Mouse (Mus musculus): Measurements from ENCODE around the gene Sulf2. TPM values are rescaled to one million over a fixed set of nuclear protein-coding genes. Genes with fewer than 3 reads are reported as not detected.

Gene Sulf2
- total and polyA plus RNA-seq, 3 experiments = not detected

DNA sequence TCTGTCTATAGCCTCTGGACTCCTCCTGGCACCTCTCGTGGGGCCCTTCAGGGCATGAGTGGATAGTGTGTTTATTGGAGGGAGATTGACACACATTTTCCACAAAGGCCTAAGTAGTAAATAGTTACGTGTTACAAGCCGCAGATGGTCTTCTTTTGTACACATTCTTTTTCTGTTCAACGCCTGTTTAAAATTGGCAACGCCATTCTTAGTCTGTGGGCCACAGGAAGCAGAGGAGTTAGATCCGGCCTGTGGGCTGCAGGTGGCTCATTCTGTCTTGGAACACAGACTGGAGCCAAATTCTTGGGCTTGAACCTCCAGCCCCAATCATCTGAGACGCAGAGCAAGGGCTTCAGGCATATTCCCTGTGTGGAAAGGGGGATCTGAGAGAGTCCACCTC, 9.9 kb upstream of the Sulf2 start:
- no peaks in the 10 kb centered on the region for H3K79me2 ChIP-seq (ENCODE audit: control insufficient read depth, insufficient read depth, low read length, poor library complexity)
- H3K27ac ChIP-seq (ENCODE audit: control insufficient read depth, low read depth, low read length) = no peak overlapping the region
- H3K4me1 ChIP-seq (ENCODE audit: control insufficient read depth in 1 of 2, insufficient read depth in 2 of 2, low read length in 2 of 2) = no peaks in the 10 kb centered on the region
- H3K4me3 ChIP-seq (ENCODE audit: control insufficient read depth in 1 of 2, insufficient read depth in 1 of 2, low read depth in 2 of 2, low read length in 2 of 2) = no peak overlapping the region
- no peak overlapping the region for H3K9ac ChIP-seq (ENCODE audit: control insufficient read depth, low read depth, low read length, poor library complexity, severe bottlenecking)
- no peak for DNase-seq (ENCODE audit: low read depth, low spot score)
- H3K9me3 ChIP-seq (replicated peaks; ENCODE audit: insufficient read depth, low read length) = no peaks in the 10 kb centered on the region
- no peaks in the 10 kb centered on the region for H3K27me3 ChIP-seq (ENCODE audit: control insufficient read depth in 1 of 2, insufficient read depth in 2 of 2, low read length in 2 of 2)
- no peaks in the 10 kb centered on the region for H3K36me3 ChIP-seq (ENCODE audit: control insufficient read depth in 1 of 2, insufficient read depth in 2 of 2, low read length in 2 of 2)
- TF ChIP-seq GATA1 (IDR thresholded peaks at IDR 0.05; ENCODE audit: low read depth, low read length) (no peak), SIN3A (IDR thresholded peaks at IDR 0.05; ENCODE audit: low read length) (no peak), ETS1 (IDR thresholded peaks at IDR 0.05; ENCODE audit: low read depth, low read length) (no peak), MXI1 (IDR thresholded peaks at IDR 0.05; ENCODE audit: low read depth, low read length) (no peak)

DNA sequence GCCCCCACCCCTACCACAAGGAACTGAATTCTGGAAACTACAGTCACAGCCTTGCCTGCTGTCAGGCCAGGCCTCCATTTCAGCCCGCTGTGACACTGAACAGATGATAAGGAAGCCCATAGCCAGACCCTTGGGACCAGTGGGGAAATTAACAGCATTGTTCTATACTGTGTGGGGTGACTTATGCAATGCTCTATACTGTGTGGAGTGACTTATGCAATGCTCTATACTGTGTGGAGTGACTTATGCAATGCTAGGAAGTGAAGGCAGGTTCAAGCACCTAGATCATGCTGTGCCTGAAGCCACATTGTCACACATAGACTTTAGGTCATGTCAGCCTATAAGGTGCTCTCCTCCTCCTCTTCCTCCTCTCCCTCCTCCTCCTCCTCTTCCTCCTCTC, 9.1 kb upstream of the Sulf2 start:
- H3K4me3 ChIP-seq (ENCODE audit: control insufficient read depth in 1 of 2, insufficient read depth in 1 of 2, low read depth in 2 of 2, low read length in 2 of 2) = no peak overlapping the region
- no peaks in the 10 kb centered on the region for H3K9me3 ChIP-seq (replicated peaks; ENCODE audit: insufficient read depth, low read length)
- no peak overlapping the region for H3K27ac ChIP-seq (ENCODE audit: control insufficient read depth, low read depth, low read length)
- H3K36me3 ChIP-seq (ENCODE audit: control insufficient read depth in 1 of 2, insufficient read depth in 2 of 2, low read length in 2 of 2) = no peaks in the 10 kb centered on the region
- no peak overlapping the region for H3K9ac ChIP-seq (ENCODE audit: control insufficient read depth, low read depth, low read length, poor library complexity, severe bottlenecking)
- no peak for TF ChIP-seq E2F4 (IDR thresholded peaks at IDR 0.05; ENCODE audit: borderline replicate concordance, low read depth, low read length)
- no peak for TF ChIP-seq POLR2A (IDR thresholded peaks at IDR 0.05; ENCODE audit: control insufficient read depth in 1 of 2, insufficient read depth in 1 of 2, low read depth in 1 of 2, low read length in 2 of 2, poor library complexity in 1 of 2)
- no peak for TF ChIP-seq USF1 (IDR thresholded peaks at IDR 0.05; ENCODE audit: low read depth, low read length)
- TF ChIP-seq RAD21 (IDR thresholded peaks at IDR 0.05; ENCODE audit: low read depth, low read length) = no peak
- TF ChIP-seq CHD2 (IDR thresholded peaks at IDR 0.05; ENCODE audit: low read length) = no peak
- no peak for TF ChIP-seq JUND (IDR thresholded peaks at IDR 0.05; ENCODE audit: low read depth, low read length)
- TF ChIP-seq MXI1 (IDR thresholded peaks at IDR 0.05; ENCODE audit: low read depth, low read length) = no peak
- no peak for TF ChIP-seq HCFC1 (IDR thresholded peaks at IDR 0.05; ENCODE audit: low read depth, low read length)
- no peak for TF ChIP-seq ETS1 (IDR thresholded peaks at IDR 0.05; ENCODE audit: low read depth, low read length)
- TF ChIP-seq TCF12 (IDR thresholded peaks at IDR 0.05; ENCODE audit: low read depth, low read length) = no peak
- TF ChIP-seq MYB (IDR thresholded peaks at IDR 0.05; ENCODE audit: low read depth, low read length) = no peak
- H3K4me1 ChIP-seq (ENCODE audit: control insufficient read depth in 1 of 2, insufficient read depth in 2 of 2, low read length in 2 of 2) = no peaks in the 10 kb centered on the region
- no peaks in the 10 kb centered on the region for H3K79me2 ChIP-seq (ENCODE audit: control insufficient read depth, insufficient read depth, low read length, poor library complexity)
- no peaks in the 10 kb centered on the region for H3K27me3 ChIP-seq (ENCODE audit: control insufficient read depth in 1 of 2, insufficient read depth in 2 of 2, low read length in 2 of 2)
- no peak for DNase-seq (ENCODE audit: low read depth, low spot score)

DNA sequence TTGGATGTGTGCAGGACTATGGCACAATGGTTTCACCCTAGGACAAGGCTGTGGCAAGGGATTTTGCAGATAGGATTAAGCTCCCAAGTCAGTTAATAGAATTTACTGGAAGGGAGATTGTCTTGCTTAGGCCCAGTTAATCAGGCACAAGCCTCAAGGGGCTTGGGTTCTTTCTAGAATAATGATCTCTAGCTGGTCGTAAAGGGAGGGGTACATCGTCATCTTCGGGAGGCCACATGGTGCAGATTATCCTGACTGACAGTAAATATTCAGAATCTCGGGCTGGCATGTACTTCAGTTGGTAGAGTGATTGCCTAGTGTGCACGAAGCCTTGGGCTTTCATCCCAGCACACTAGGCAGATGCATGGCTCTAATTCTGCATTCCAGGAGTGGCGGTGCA, 8.5 kb upstream of the Sulf2 start:
- H3K79me2 ChIP-seq (ENCODE audit: control insufficient read depth, insufficient read depth, low read length, poor library complexity) = no peaks in the 10 kb centered on the region
- no peak overlapping the region for H3K4me3 ChIP-seq (ENCODE audit: control insufficient read depth in 1 of 2, insufficient read depth in 1 of 2, low read depth in 2 of 2, low read length in 2 of 2)
- H3K27ac ChIP-seq (ENCODE audit: control insufficient read depth, low read depth, low read length) = no peak overlapping the region
- no peak for DNase-seq (ENCODE audit: low read depth, low spot score)
- H3K36me3 ChIP-seq (ENCODE audit: control insufficient read depth in 1 of 2, insufficient read depth in 2 of 2, low read length in 2 of 2) = no peaks in the 10 kb centered on the region
- no peaks in the 10 kb centered on the region for H3K27me3 ChIP-seq (ENCODE audit: control insufficient read depth in 1 of 2, insufficient read depth in 2 of 2, low read length in 2 of 2)
- H3K9ac ChIP-seq (ENCODE audit: control insufficient read depth, low read depth, low read length, poor library complexity, severe bottlenecking) = no peak overlapping the region
- TF ChIP-seq ELF1 (IDR thresholded peaks at IDR 0.05; ENCODE audit: low read depth, low read length) (no peak), CHD1 (IDR thresholded peaks at IDR 0.05; ENCODE audit: low read depth, low read length) (no peak), RAD21 (IDR thresholded peaks at IDR 0.05; ENCODE audit: low read depth, low read length) (no peak), POLR2AphosphoS2 (IDR thresholded peaks at IDR 0.05; ENCODE audit: low read length) (no peak), ZKSCAN1 (IDR thresholded peaks at IDR 0.05; ENCODE audit: low read depth, low read length) (no peak), GABPA (IDR thresholded peaks at IDR 0.05; ENCODE audit: low read depth, low read length) (no peak), KAT2A (conservative IDR thresholded peaks at IDR 0.05; ENCODE audit: low read depth, low read length) (no peak), JUND (IDR thresholded peaks at IDR 0.05; ENCODE audit: low read depth, low read length) (no peak), TBP (IDR thresholded peaks at IDR 0.05; ENCODE audit: low read depth, low read length) (no peak), USF1 (IDR thresholded peaks at IDR 0.05; ENCODE audit: low read depth, low read length) (no peak), ETS1 (IDR thresholded peaks at IDR 0.05; ENCODE audit: low read depth, low read length) (no peak), TCF12 (IDR thresholded peaks at IDR 0.05; ENCODE audit: low read depth, low read length) (no peak), RCOR1 (IDR thresholded peaks at IDR 0.05; ENCODE audit: low read depth, low read length) (no peak), MYB (IDR thresholded peaks at IDR 0.05; ENCODE audit: low read depth, low read length) (no peak), BHLHE40 (IDR thresholded peaks at IDR 0.05; ENCODE audit: borderline replicate concordance, low read depth, low read length) (no peak), MYC (IDR thresholded peaks at IDR 0.05; ENCODE audit: low read depth, low read length) (no peak)
- H3K4me1 ChIP-seq (ENCODE audit: control insufficient read depth in 1 of 2, insufficient read depth in 2 of 2, low read length in 2 of 2) = no peaks in the 10 kb centered on the region
- no peaks in the 10 kb centered on the region for H3K9me3 ChIP-seq (replicated peaks; ENCODE audit: insufficient read depth, low read length)
